Mouse (Mus musculus): ENCODE data around the gene Hecw2. TPM values are rescaled to one million over a fixed set of nuclear protein-coding genes. Genes with fewer than 3 reads are reported as not detected.

Hecw2 gene
- total and polyA plus RNA-seq, 2 experiments from 2014 or later, result 4.6 to 15.4 TPM

DNA sequence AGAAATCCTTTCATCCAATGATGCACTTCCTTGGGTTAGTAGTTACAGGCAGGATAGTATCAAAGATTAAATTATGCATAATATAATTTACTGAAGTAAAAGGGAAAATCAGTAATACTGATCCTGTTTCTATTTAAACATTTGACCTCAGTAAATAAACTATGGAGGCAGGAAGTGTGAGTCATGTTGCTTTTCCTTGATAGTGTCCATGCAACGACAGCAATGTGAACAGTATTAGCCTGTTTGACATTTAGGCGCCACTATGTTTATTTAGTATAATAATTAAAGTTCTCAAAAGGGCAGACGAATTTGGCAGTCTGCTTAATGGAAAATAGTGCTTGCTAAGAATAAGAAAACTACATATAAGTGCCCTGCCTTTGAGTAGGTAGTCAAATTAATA lies 263.7 kb downstream of the Hecw2 start:
- no peaks in the 10 kb centered on the region for H3K36me3 ChIP-seq (ENCODE audit: insufficient read depth)
- ATAC-seq, result no peak
- no peak for TF ChIP-seq CTCF (IDR thresholded peaks at IDR 0.05; ENCODE audit: low read depth)
- no peaks in the 10 kb centered on the region for H3K4me1 ChIP-seq (ENCODE audit: insufficient read depth)
- 68% methylated on average over 3 of the region's 3 CpGs for WGBS
- no peak overlapping the region for H3K4me3 ChIP-seq (ENCODE audit: low read depth, low read length)
- no peak overlapping the region for H3K9ac ChIP-seq
- H3K9me3 ChIP-seq (ENCODE audit: low read length), result no peaks in the 10 kb centered on the region
- H3K4me2 ChIP-seq (ENCODE audit: low read depth), result no peak overlapping the region
- H3K27me3 ChIP-seq (ENCODE audit: insufficient read depth, low read length), result no peaks in the 10 kb centered on the region; the same call in 1 of the 2 replicates
- no peak for DNase-seq
- H3K27ac ChIP-seq (ENCODE audit: low read depth, low read length), result no peak overlapping the region

DNA sequence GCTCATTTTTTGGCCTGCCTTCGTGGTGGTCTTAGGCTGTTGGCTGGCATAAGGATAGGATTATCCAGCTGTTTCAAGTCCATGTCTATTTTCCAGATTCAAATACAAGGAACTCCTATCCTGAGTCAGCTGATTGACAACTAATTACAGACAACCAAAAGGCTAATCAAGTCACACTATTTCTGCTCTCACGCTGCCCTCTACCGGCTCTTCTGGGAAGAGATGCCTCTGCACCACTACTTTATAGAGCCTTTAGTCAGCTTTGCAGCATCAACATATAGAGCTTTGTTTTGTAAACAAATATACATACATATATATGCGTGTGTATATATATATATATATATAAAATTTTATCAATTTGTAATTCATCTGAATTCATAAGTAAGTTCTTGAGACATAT lies 267.4 kb downstream of the Hecw2 start:
- ATAC-seq, result peak; percentile 66
- WGBS, result 21% methylated on average over 4 of the region's 4 CpGs

DNA sequence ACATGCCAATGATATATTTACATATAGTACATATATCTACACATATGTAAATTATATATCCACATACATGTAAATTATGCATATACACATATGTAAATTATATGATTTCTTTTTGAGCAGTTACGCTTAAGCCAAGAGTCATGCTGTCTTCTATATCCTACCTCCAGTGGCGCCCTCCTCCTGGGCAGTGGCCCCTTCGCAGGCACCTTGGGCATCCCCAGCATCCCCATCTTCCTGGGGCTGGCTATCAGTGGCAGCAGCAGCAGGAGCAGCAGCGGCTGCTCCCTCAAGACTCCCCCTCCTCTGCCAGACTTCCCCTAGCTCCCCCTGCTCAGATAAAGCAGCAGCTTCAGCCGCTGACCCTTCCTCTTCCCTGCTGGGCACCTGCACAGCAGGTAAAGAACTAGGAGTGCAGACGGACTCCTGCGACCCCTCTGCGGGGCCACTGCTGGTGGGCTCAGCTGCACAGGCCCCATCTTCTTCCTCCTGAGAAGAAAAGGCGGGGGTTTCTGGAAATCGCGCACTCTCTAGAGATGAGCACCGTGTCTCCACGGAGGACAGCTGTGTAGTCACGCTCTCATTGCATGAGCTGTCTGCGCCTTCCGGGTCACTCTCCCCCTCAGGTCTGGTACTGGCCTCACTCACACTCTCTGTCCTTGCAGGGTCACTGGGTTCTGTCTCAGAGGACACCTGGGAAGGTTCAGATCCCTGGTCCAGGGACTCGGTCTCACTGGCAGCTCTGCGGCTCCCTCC lies 269.6 kb downstream of the Hecw2 start:
- no peak for DNase-seq
- no peak for TF ChIP-seq CTCF (IDR thresholded peaks at IDR 0.05; ENCODE audit: low read depth)
- H3K4me3 ChIP-seq (ENCODE audit: low read depth, low read length), result no peak overlapping the region
- 38% methylated on average over 18 of the region's 18 CpGs for WGBS
- H3K27ac ChIP-seq (ENCODE audit: low read depth, low read length), result no peak overlapping the region
- H3K4me1 ChIP-seq (ENCODE audit: insufficient read depth), result no peaks in the 10 kb centered on the region
- H3K9ac ChIP-seq, result no peak overlapping the region
- no peaks in the 10 kb centered on the region for H3K9me3 ChIP-seq (ENCODE audit: low read length)
- no peaks in the 10 kb centered on the region for H3K36me3 ChIP-seq (ENCODE audit: insufficient read depth)
- peak; percentile 45; the same call in 1 of the 2 replicates for ATAC-seq
- no peaks in the 10 kb centered on the region; the same call in 1 of the 2 replicates for H3K27me3 ChIP-seq (ENCODE audit: insufficient read depth, low read length)
- no peak overlapping the region for H3K4me2 ChIP-seq (ENCODE audit: low read depth)

More for the DNA sequence above, 267.4 kb downstream of the Hecw2 start:
- H3K9ac ChIP-seq, result no peak overlapping the region
- DNase-seq, result peak; percentile 40
- no peak overlapping the region for H3K4me3 ChIP-seq (ENCODE audit: low read depth, low read length)
- no peaks in the 10 kb centered on the region for H3K4me1 ChIP-seq (ENCODE audit: insufficient read depth)
- H3K27ac ChIP-seq (ENCODE audit: low read depth, low read length), result no peak overlapping the region
- H3K27me3 ChIP-seq (ENCODE audit: insufficient read depth, low read length), result no peaks in the 10 kb centered on the region; the same call in 1 of the 2 replicates
- no peaks in the 10 kb centered on the region for H3K36me3 ChIP-seq (ENCODE audit: insufficient read depth)
- H3K9me3 ChIP-seq (ENCODE audit: low read length), result no peaks in the 10 kb centered on the region
- TF ChIP-seq CTCF (IDR thresholded peaks at IDR 0.05; ENCODE audit: low read depth), result peak; percentile 61
- H3K4me2 ChIP-seq (ENCODE audit: low read depth), result no peak overlapping the region

DNA sequence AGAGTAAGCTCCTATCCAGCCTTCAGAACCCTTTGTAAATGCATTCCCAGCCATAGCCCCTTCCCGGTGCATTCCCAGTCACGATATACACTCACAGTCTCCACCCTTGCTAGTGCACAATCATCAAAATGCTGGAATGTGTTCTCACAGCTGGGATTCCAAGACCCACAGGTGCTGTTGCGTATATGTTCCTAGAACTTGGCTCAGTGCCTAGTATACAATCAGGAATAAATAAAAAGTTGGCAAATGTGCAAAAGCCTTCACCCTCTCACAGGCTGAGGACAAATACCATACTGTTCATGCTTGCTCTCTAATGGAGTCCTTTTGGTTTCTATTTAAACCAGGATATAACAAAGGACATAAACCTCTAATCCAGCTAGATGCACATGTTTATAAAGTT lies 283.1 kb downstream of the Hecw2 start:
- DNase-seq (no peak), ATAC-seq (no peak)
- no peaks in the 10 kb centered on the region for H3K4me1 ChIP-seq (ENCODE audit: insufficient read depth)
- no peak overlapping the region for H3K4me2 ChIP-seq (ENCODE audit: low read depth)
- WGBS, result 62% methylated on average over 3 of the region's 3 CpGs
- no peak for TF ChIP-seq CTCF (IDR thresholded peaks at IDR 0.05; ENCODE audit: low read depth)
- H3K36me3 ChIP-seq (ENCODE audit: insufficient read depth), result no peaks in the 10 kb centered on the region
- H3K9me3 ChIP-seq (ENCODE audit: low read length), result no peaks in the 10 kb centered on the region
- H3K27me3 ChIP-seq (ENCODE audit: insufficient read depth, low read length), result no peaks in the 10 kb centered on the region
- no peak overlapping the region for H3K27ac ChIP-seq (ENCODE audit: low read depth, low read length)
- H3K4me3 ChIP-seq (ENCODE audit: low read depth, low read length), result no peak overlapping the region
- H3K9ac ChIP-seq, result no peak overlapping the region

DNA sequence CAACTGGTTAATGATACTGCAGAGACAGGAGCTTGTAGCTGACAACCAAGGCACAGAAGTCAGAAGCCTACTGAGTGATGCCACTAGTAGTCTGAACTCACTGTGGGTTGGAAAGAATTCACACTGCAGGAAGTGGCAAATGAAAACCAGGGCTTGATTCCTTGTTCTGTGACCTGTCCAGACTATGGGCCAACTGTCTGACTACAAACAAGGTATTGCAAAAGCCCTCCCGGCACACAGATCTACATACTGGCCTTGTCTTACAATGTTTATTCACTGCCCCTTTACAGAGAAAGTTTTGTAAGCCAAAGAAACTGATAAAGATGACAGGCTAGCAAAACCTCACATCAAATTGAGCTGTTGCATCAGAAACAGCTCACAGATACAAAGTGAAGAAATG lies 284.7 kb downstream of the Hecw2 start:
- no peak for DNase-seq
- no peak for TF ChIP-seq CTCF (IDR thresholded peaks at IDR 0.05; ENCODE audit: low read depth)
- no peak overlapping the region for H3K9ac ChIP-seq
- H3K4me3 ChIP-seq (ENCODE audit: low read depth, low read length), result no peak overlapping the region
- no peak for ATAC-seq
- WGBS, result 83% methylated on average over 1 of the region's 1 CpGs
- H3K27me3 ChIP-seq (ENCODE audit: insufficient read depth, low read length), result no peaks in the 10 kb centered on the region
- no peak overlapping the region for H3K27ac ChIP-seq (ENCODE audit: low read depth, low read length)
- H3K9me3 ChIP-seq (ENCODE audit: low read length), result no peaks in the 10 kb centered on the region
- H3K4me1 ChIP-seq (ENCODE audit: insufficient read depth), result no peaks in the 10 kb centered on the region
- H3K36me3 ChIP-seq (ENCODE audit: insufficient read depth), result no peaks in the 10 kb centered on the region
- H3K4me2 ChIP-seq (ENCODE audit: low read depth), result no peak overlapping the region

DNA sequence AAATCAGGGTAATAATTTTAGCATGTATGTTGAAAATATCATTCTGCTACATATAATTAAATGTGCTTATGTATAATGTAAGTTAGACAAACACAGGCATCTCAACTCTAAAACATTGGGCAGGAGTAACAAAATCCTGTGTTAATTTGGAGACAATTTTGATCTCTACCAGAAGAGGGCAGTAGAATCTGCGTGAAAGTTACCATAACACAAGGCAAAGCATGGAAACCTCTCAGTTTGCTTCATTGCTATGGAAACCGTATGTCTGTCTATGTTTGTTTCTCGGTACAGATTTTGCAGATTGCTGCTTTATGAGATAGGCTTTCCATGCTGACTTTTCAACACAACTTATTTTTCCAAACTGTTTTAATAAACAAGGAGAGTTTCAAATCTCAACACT lies 285.9 kb downstream of the Hecw2 start:
- Histone ChIP-seq H3K27me3 (ENCODE audit: insufficient read depth, low read length) (no peaks in the 10 kb centered on the region), H3K9me3 (ENCODE audit: low read length) (no peaks in the 10 kb centered on the region), H3K4me1 (ENCODE audit: insufficient read depth) (no peaks in the 10 kb centered on the region), H3K27ac (ENCODE audit: low read depth, low read length) (no peak overlapping the region), H3K9ac (no peak overlapping the region), H3K4me3 (ENCODE audit: low read depth, low read length) (no peak overlapping the region), H3K4me2 (ENCODE audit: low read depth) (no peak overlapping the region), H3K36me3 (ENCODE audit: insufficient read depth) (no peaks in the 10 kb centered on the region)
- WGBS, result 8% methylated on average over 3 of the region's 3 CpGs
- ATAC-seq, result peak; percentile 93
- peak; percentile 74 for DNase-seq
- TF ChIP-seq CTCF (IDR thresholded peaks at IDR 0.05; ENCODE audit: low read depth), result peak; percentile 86

DNA sequence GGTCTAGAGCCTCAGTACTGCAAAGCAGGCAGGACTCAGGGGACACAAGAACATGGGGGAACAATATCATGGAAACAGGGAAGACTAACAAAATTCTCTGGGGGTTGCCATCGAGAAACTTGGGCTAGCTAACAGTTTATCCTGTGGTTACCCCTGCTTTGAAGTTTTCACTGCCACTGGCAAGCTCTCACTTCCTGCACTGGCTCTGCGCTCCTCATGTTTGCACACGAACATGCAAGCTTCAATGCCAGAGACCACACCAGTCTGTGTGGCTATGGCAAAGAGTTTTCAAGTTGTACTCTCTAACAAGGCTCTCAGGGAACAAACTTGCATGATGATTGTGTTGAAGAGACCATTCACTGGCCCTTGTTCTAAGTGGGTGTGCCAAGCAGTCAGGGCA lies 288.8 kb downstream of the Hecw2 start:
- Histone ChIP-seq H3K4me2 (ENCODE audit: low read depth) (no peak overlapping the region), H3K36me3 (ENCODE audit: insufficient read depth) (0 out of 2 replicates have a peak, but pooled peaks cover 7% of the 10 kb centered on the region), H3K27me3 (ENCODE audit: insufficient read depth, low read length) (no peaks in the 10 kb centered on the region), H3K9me3 (ENCODE audit: low read length) (no peaks in the 10 kb centered on the region), H3K4me3 (ENCODE audit: low read depth, low read length) (no peak overlapping the region), H3K9ac (no peak overlapping the region), H3K27ac (ENCODE audit: low read depth, low read length) (no peak overlapping the region), H3K4me1 (ENCODE audit: insufficient read depth) (no peaks in the 10 kb centered on the region)
- ATAC-seq (no peak), DNase-seq (no peak)
- 68% methylated on average over 3 of the region's 3 CpGs for WGBS
- no peak for TF ChIP-seq CTCF (IDR thresholded peaks at IDR 0.05; ENCODE audit: low read depth)
